Mouse (Mus musculus) olfactory bulb, adult 2 months (tissue): ENCODE measurements around the gene Ppig.

Source experiments
- CTCF ChIP-seq: fragments of 200-500 bp; IDR thresholded peaks from 2 replicates; pipeline ENCODE4 v1.5.1; 2012; ENCODE audit warnings: low read depth, mild to moderate bottlenecking, low read length, moderate library complexity; ENCODE audit not compliant: insufficient read depth
- POLR2A ChIP-seq: fragments of 200-500 bp; IDR thresholded peaks from 2 replicates; pipeline ENCODE4 v1.6.1; 2012; ENCODE audit warnings: mild to moderate bottlenecking, low read depth, low read length, moderate library complexity; ENCODE audit not compliant: insufficient read depth

DNA sequence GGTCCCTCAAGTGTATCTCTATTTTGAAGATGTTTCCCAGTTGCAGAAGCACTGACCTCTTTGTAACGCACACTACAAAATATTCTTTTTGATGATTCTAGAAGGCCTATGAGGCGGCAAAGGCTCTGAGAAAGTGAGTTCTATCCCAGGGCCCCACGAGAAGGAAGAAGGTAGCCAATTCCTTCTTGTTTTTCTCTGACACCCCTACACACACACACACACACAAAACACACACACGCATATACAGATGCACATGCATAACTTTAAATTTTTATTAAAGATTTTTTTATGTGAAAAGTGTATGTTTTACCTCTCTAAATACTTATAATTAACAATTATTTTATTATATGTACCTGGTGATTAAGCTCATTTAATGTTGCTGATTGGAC, 8.7 kb upstream of the Ppig start:
- TF ChIP-seq POLR2A (no peak), CTCF (no peak)
